15 mouse cellular contexts compared by ENCODE assay signal in genomic region chr11:81508385-81509233, GRCm38 (mm10).
DNase-seq lines count a peak whose midpoint lies in the region; ATAC-seq and TF ChIP-seq lines count a peak whose summit lies in the region.
"Had no signal": no experiment of that assay in that cellular context is flagged by ENCODE, and none has a peak within 500 bp of the region (broad histone marks: within the 10 kb centered on the region; RNA-seq: fewer than 3 reads in every experiment).

No protein-coding gene starts in this region.

- no peaks in the 10 kb centered on the region for H3K9me3 ChIP-seq in embryonic facial prominence, embryonic 11.5 days (replicated peaks; ENCODE audit: control insufficient read depth, low read length)
- H3K9me3 ChIP-seq in embryonic facial prominence, embryonic 10.5 days = no peaks in the 10 kb centered on the region
- H3K9me3 ChIP-seq in kidney, postnatal 0 days (replicated peaks; ENCODE audit: low read length) = no peaks in the 10 kb centered on the region
- no peaks in the 10 kb centered on the region for H3K9me3 ChIP-seq in midbrain, postnatal 0 days (ENCODE audit: low read length)
- no peaks in the 10 kb centered on the region for H3K9me3 ChIP-seq in midbrain, embryonic 16.5 days (replicated peaks; ENCODE audit: control insufficient read depth, low read length, poor library complexity, severe bottlenecking)
- H3K9me3 ChIP-seq in stomach, postnatal 0 days (ENCODE audit: control insufficient read depth, low read length) = no peaks in the 10 kb centered on the region
- H3K9me3 ChIP-seq: midbrain, embryonic 12.5 days had no signal

- WGBS in embryonic facial prominence, embryonic 11.5 days = 42% methylated on average over 8 of the region's 8 CpGs
- 67% methylated on average over 8 of the region's 8 CpGs for WGBS in embryonic facial prominence, embryonic 10.5 days
- 32% methylated on average over 8 of the region's 8 CpGs for WGBS in kidney, postnatal 0 days
- WGBS in midbrain, postnatal 0 days = 56% methylated on average over 8 of the region's 8 CpGs
- 52% methylated on average over 8 of the region's 8 CpGs for WGBS in midbrain, embryonic 16.5 days
- WGBS in stomach, postnatal 0 days = 52% methylated on average over 8 of the region's 8 CpGs

- no peaks in the 10 kb centered on the region for H3K36me3 ChIP-seq in embryonic facial prominence, embryonic 11.5 days (replicated peaks; ENCODE audit: control insufficient read depth, insufficient read depth, low read depth, low read length)
- H3K36me3 ChIP-seq in embryonic facial prominence, embryonic 10.5 days (replicated peaks) = no peaks in the 10 kb centered on the region
- H3K36me3 ChIP-seq in kidney, postnatal 0 days (ENCODE audit: insufficient read depth, low read length) = no peaks in the 10 kb centered on the region
- no peaks in the 10 kb centered on the region for H3K36me3 ChIP-seq in midbrain, postnatal 0 days (ENCODE audit: insufficient read depth, low read length)
- no peaks in the 10 kb centered on the region for H3K36me3 ChIP-seq in midbrain, embryonic 16.5 days (ENCODE audit: control insufficient read depth, insufficient read depth, low read length)
- no peaks in the 10 kb centered on the region for H3K36me3 ChIP-seq in stomach, postnatal 0 days (ENCODE audit: control insufficient read depth, insufficient read depth, low read length)
- H3K36me3 ChIP-seq: midbrain, embryonic 12.5 days had no signal

- H3K9ac ChIP-seq in embryonic facial prominence, embryonic 11.5 days (replicated peaks; ENCODE audit: low read length) = no peak overlapping the region
- no peak overlapping the region for H3K9ac ChIP-seq in kidney, postnatal 0 days (ENCODE audit: low read depth, low read length)
- H3K9ac ChIP-seq in midbrain, postnatal 0 days (replicated peaks; ENCODE audit: low read length, poor library complexity, severe bottlenecking) = no peak overlapping the region
- H3K9ac ChIP-seq in midbrain, embryonic 16.5 days (ENCODE audit: low read depth, low read length) = no peak overlapping the region
- no peak overlapping the region for H3K9ac ChIP-seq in stomach, postnatal 0 days (ENCODE audit: low read length)
- H3K9ac ChIP-seq: midbrain, embryonic 12.5 days had no signal

- TF ChIP-seq EP300 in stomach, postnatal 0 days (optimal IDR thresholded peaks at IDR 0.05) = no peak

- H3K4me1 ChIP-seq in embryonic facial prominence, embryonic 11.5 days (ENCODE audit: control insufficient read depth, insufficient read depth, low read length) = no peaks in the 10 kb centered on the region; the same call in 1 of the 2 replicates
- H3K4me1 ChIP-seq in embryonic facial prominence, embryonic 10.5 days = peaks cover 27% of the 10 kb centered on the region
- no peaks in the 10 kb centered on the region for H3K4me1 ChIP-seq in kidney, postnatal 0 days (replicated peaks; ENCODE audit: insufficient read depth, low read length)
- H3K4me1 ChIP-seq in midbrain, postnatal 0 days (ENCODE audit: insufficient read depth, low read length) = no peaks in the 10 kb centered on the region
- H3K4me1 ChIP-seq in midbrain, embryonic 16.5 days (ENCODE audit: control insufficient read depth, insufficient read depth, low read length) = no peaks in the 10 kb centered on the region
- no peaks in the 10 kb centered on the region for H3K4me1 ChIP-seq in stomach, postnatal 0 days (replicated peaks; ENCODE audit: control insufficient read depth, insufficient read depth)

- peak; percentile 67; the same call in 1 of the 2 replicates for ATAC-seq in embryonic facial prominence, embryonic 11.5 days (replicated peaks; ENCODE audit: insufficient number of reproducible peaks, low FRiP score, low TSS enrichment, low read depth)
- ATAC-seq in kidney, postnatal 0 days (replicated peaks; ENCODE audit: low FRiP score, low read depth) = no peak
- no peak for ATAC-seq in midbrain, postnatal 0 days (ENCODE audit: low FRiP score)
- no peak for ATAC-seq in midbrain, embryonic 16.5 days
- no peak for ATAC-seq in stomach, postnatal 0 days (ENCODE audit: low FRiP score, low TSS enrichment)

- H3K27me3 ChIP-seq in embryonic facial prominence, embryonic 11.5 days (ENCODE audit: control insufficient read depth, insufficient read depth, low read length) = no peaks in the 10 kb centered on the region; the same call in 1 of the 2 replicates
- H3K27me3 ChIP-seq in embryonic facial prominence, embryonic 10.5 days (replicated peaks; ENCODE audit: low read depth, poor library complexity, severe bottlenecking) = no peaks in the 10 kb centered on the region
- H3K27me3 ChIP-seq in kidney, postnatal 0 days (ENCODE audit: insufficient read depth, low read length) = no peaks in the 10 kb centered on the region
- no peaks in the 10 kb centered on the region for H3K27me3 ChIP-seq in midbrain, postnatal 0 days (ENCODE audit: insufficient read depth, low read length)
- no peaks in the 10 kb centered on the region for H3K27me3 ChIP-seq in midbrain, embryonic 16.5 days (ENCODE audit: control insufficient read depth, insufficient read depth, low read depth, low read length)
- no peaks in the 10 kb centered on the region for H3K27me3 ChIP-seq in stomach, postnatal 0 days (ENCODE audit: control insufficient read depth, insufficient read depth, low read length)
- H3K27me3 ChIP-seq: midbrain, embryonic 12.5 days had no signal

- peak; percentile 72 for DNase-seq in embryonic facial prominence, embryonic 11.5 days (ENCODE audit: low spot score)
- no peak for DNase-seq in embryonic facial prominence, embryonic 10.5 days (ENCODE audit: low spot score)
- peak; percentile 77 for DNase-seq in kidney, postnatal 0 days (ENCODE audit: low spot score)
- no peak for DNase-seq in kidney, adult 11 months
- peak; percentile 42 for DNase-seq in midbrain, postnatal 0 days (ENCODE audit: low spot score)
- DNase-seq in stomach, postnatal 0 days (ENCODE audit: low spot score) = no peak
- DNase-seq in thymus, postnatal 10 days (ENCODE audit: low spot score in 2 of 2) = no peak
- DNase-seq: adrenal gland, postnatal 10 days; cerebellum, adult 11-12 months; gastrocnemius, postnatal 25 days; heart, postnatal 4 days; lung, adult 18-20 months; thymus, adult 2 months had no signal

- H3K4me3 ChIP-seq in embryonic facial prominence, embryonic 11.5 days (ENCODE audit: low read depth, low read length) = no peak overlapping the region
- no peak overlapping the region for H3K4me3 ChIP-seq in embryonic facial prominence, embryonic 10.5 days
- no peak overlapping the region for H3K4me3 ChIP-seq in kidney, postnatal 0 days (replicated peaks; ENCODE audit: low read depth, low read length)
- no peak overlapping the region for H3K4me3 ChIP-seq in midbrain, postnatal 0 days (ENCODE audit: low read depth, low read length)
- no peak overlapping the region for H3K4me3 ChIP-seq in midbrain, embryonic 16.5 days (ENCODE audit: low read depth, low read length)
- no peak overlapping the region for H3K4me3 ChIP-seq in stomach, postnatal 0 days (ENCODE audit: low read depth, low read length)
- H3K4me3 ChIP-seq: midbrain, embryonic 12.5 days had no signal

- H3K4me2 ChIP-seq in embryonic facial prominence, embryonic 11.5 days (ENCODE audit: low read depth, low read length) = no peak overlapping the region
- H3K4me2 ChIP-seq in kidney, postnatal 0 days (ENCODE audit: low read length) = no peak overlapping the region
- H3K4me2 ChIP-seq in midbrain, postnatal 0 days (ENCODE audit: low read depth, low read length, poor library complexity, severe bottlenecking) = no peak overlapping the region
- H3K4me2 ChIP-seq in midbrain, embryonic 16.5 days (ENCODE audit: low read length) = no peak overlapping the region
- no peak overlapping the region for H3K4me2 ChIP-seq in stomach, postnatal 0 days (replicated peaks; ENCODE audit: low read depth)
- H3K4me2 ChIP-seq: midbrain, embryonic 12.5 days had no signal

- no peak overlapping the region for H3K27ac ChIP-seq in embryonic facial prominence, embryonic 11.5 days (replicated peaks; ENCODE audit: low read depth, low read length)
- H3K27ac ChIP-seq in embryonic facial prominence, embryonic 10.5 days (replicated peaks) = no peak overlapping the region; the same call in 1 of the 2 replicates
- no peak overlapping the region for H3K27ac ChIP-seq in kidney, postnatal 0 days
- no peak overlapping the region for H3K27ac ChIP-seq in midbrain, postnatal 0 days (ENCODE audit: low read depth, low read length)
- H3K27ac ChIP-seq in midbrain, embryonic 16.5 days (ENCODE audit: low read length) = no peak overlapping the region
- no peak overlapping the region for H3K27ac ChIP-seq in stomach, postnatal 0 days (replicated peaks)
- H3K27ac ChIP-seq: midbrain, embryonic 12.5 days had no signal

- TF ChIP-seq CTCF in kidney, postnatal 0 days (IDR thresholded peaks at IDR 0.05; ENCODE audit: low read depth) = peak; percentile 61
- peak; percentile 54 for TF ChIP-seq CTCF in midbrain, postnatal 0 days (IDR thresholded peaks at IDR 0.05)
- peak; percentile 35 for TF ChIP-seq CTCF in stomach, postnatal 0 days (IDR thresholded peaks at IDR 0.05; ENCODE audit: low read depth)

Comparison
In these comparisons a context has a peak if more than half of its experiments do, and no peak if none do; other contexts are left out.
1. DNase-seq: peak in embryonic facial prominence, embryonic 11.5 days (single experiment), kidney, postnatal 0 days (single experiment) and midbrain, postnatal 0 days (single experiment); none in embryonic facial prominence, embryonic 10.5 days (single experiment), kidney, adult 11 months (single experiment), stomach, postnatal 0 days (single experiment) and thymus, postnatal 10 days (0 of 2).
2. Peak in every context shown above with its lines, with median percentiles within 50 percentile points of each other: CTCF ChIP-seq.